Mouse (Mus musculus): ENCODE measurements around the gene Tmco4.

DNA sequence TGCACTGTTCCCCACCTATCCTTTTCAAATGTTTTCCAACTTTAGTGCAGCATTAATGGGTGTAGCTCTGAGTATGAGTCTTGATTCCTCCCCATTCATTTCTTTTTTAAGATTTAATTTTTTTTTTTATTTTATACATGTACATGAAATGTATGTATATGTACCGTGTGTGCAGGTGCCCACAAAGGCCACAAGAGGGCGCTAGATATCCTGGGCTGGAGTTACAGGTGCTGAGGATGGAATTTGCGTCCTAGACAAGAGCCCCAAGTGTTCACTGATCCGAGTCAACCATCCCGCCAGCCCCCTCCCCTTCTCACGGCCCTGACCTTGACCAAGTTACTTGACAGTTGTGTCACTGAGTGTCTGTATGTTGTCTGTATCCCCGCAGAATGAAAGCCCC, 12.1 kb downstream of the Tmco4 start:
- TF ChIP-seq POLR2A (IDR thresholded peaks at IDR 0.05; ENCODE audit: insufficient read depth, low read depth, low read length) (no peak), CTCF (IDR thresholded peaks at IDR 0.05; ENCODE audit: insufficient read depth, low read depth, low read length) (no peak)

Data from olfactory bulb, adult 2 months (tissue).